Mouse (Mus musculus) E14TG2a.4 (cell line): ENCODE results near the gene Celf1.

Experiments used
- CTCF ChIP-seq: conservative IDR thresholded peaks from 2 replicates; pipeline ENCODE4 v1.5.1; 2014; ENCODE audit warnings: low read length
- NANOG ChIP-seq: IDR thresholded peaks from 2 replicates; pipeline ENCODE4 v1.6.1; 2014; ENCODE audit warnings: borderline replicate concordance, low read length, mixed read lengths
- POU5F1 ChIP-seq: IDR thresholded peaks from 2 replicates; pipeline ENCODE4 v1.6.1; 2014; ENCODE audit warnings: low read length, borderline replicate concordance

DNA sequence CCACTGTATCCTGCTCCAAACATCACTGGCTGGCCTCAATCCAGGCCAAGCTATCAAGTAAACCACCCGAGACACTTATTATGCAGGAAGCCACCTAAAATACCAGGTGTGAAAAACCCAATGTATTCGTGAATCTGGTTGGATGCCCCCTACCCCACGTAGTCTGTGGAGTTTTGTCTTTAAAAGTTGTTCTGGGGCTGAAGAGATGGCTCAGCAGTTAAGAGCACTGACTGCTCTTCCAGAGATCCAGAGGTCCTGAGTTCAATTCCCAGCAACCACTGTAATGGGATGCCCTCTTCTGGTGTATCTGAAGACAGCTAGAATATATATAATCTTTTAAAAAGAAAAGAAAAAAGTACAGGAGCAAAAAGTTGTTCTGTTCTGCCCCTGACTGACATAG, 1.8 kb upstream of the Celf1 start:
- no peak for TF ChIP-seq CTCF
- no peak for TF ChIP-seq POU5F1
- no peak for TF ChIP-seq NANOG
